Mouse (Mus musculus) kidney, postnatal 0 days (tissue): Measurements from ENCODE around the gene Fyttd1. TPM values are rescaled to one million over a fixed set of nuclear protein-coding genes. Genes with fewer than 3 reads are reported as not detected.
A peak's percentile ranks its signal among the peaks of the same experiment; 100 is the strongest.

Experiments used
- ATAC-seq: fragments of 200-750 bp; cut with Nextera tagmentation; replicated peaks from 2 replicates; pipeline ENCODE4 v1.8.0; 2017; ENCODE audit warnings: low read depth, moderate number of reproducible peaks, moderate TSS enrichment, moderate library complexity; ENCODE audit not compliant: low FRiP score
- DNase-seq: peaks from one replicate; pipeline ENCODE4 v3.0.0-alpha.2; 2016; ENCODE audit warnings: low spot score
- H3K27ac ChIP-seq: fragments of 300-500 bp; sonication (generic); 2 replicates; pipeline ENCODE4 v1.5.1; 2014; ENCODE audit warnings: mild to moderate bottlenecking
- H3K27me3 ChIP-seq: fragments of 300-500 bp; sonication (generic); 2 replicates; pipeline ENCODE4 v1.6.1; 2014; ENCODE audit warnings: low read length, mixed read lengths; ENCODE audit not compliant: insufficient read depth
- H3K36me3 ChIP-seq: fragments of 300-500 bp; sonication (generic); 2 replicates; pipeline ENCODE4 v1.6.1; 2014; ENCODE audit warnings: low read length, mixed read lengths; ENCODE audit not compliant: insufficient read depth
- H3K4me1 ChIP-seq: fragments of 300-500 bp; sonication (generic); replicated peaks from 2 replicates; pipeline ENCODE4 v1.6.1; 2014; ENCODE audit warnings: antibody characterized with exemption, low read length, mixed read lengths; ENCODE audit not compliant: insufficient read depth
- H3K4me2 ChIP-seq: fragments of 300-500 bp; sonication (generic); 2 replicates; pipeline ENCODE4 v1.6.1; 2014; ENCODE audit warnings: mild to moderate bottlenecking, low read length, moderate library complexity, mixed read lengths
- H3K4me3 ChIP-seq: fragments of 300-500 bp; sonication (generic); replicated peaks from 2 replicates; pipeline ENCODE4 v1.5.1; 2014; ENCODE audit warnings: low read depth, low read length
- H3K9ac ChIP-seq: fragments of 300-500 bp; sonication (generic); 2 replicates; pipeline ENCODE4 v1.6.1; 2014; ENCODE audit warnings: low read depth, low read length
- H3K9me3 ChIP-seq: fragments of 300-500 bp; sonication (generic); replicated peaks from 2 replicates; pipeline ENCODE4 v1.6.1; 2016; ENCODE audit warnings: low read length, inconsistent platforms, mixed read lengths
- CTCF ChIP-seq: IDR thresholded peaks from 2 replicates; pipeline ENCODE4 v1.5.1; 2016; ENCODE audit warnings: antibody characterized with exemption, low read depth, mild to moderate bottlenecking, moderate library complexity
- WGBS: fragments of 180-500 bp; shearing (Covaris S2); extraction: QIAGEN DNeasy Blood & Tissue Kit; methylation state at CpG from one replicate; pipeline ENCODE4 v1.1.7; 2014; 5-methylcytosine and 5-hydroxymethylcytosine counted together
- polyA plus RNA-seq: library from polyadenylated mRNA; unstranded; fragments of >200 nt; fragmentation: Nextera tagmentation; extraction: Ambion mirVana; gene quantifications from 2 replicates; pipeline ENCODE4 v1.2.1, GENCODE M21; 2015

Gene Fyttd1
- polyA plus RNA-seq: 113 and 115 TPM in 2 replicates

GRCm38 (mm10) chr16:32877343-32878156, at the start of gene Fyttd1, which contains the start of gene Rubcn:
Gene Fyttd1 (plus strand): TSS chr16:32877500.
Gene Rubcn (minus strand): TSS chr16:32877766.
- under 1% methylated on average over 74 of the region's 83 CpGs for WGBS
- peak; percentile 93 for ATAC-seq
- Histone ChIP-seq H3K4me3 (peak within 1 kb of the TSS; percentile 73), H3K9ac (peak within 1 kb of the TSS; percentile 78), H3K36me3 (no peaks in the 10 kb centered on the region), H3K27me3 (no peaks in the 10 kb centered on the region), H3K27ac (peak within 1 kb of the TSS; percentile 92), H3K4me2 (peak within 1 kb of the TSS; percentile 91), H3K4me1 (peaks cover 11% of the 10 kb centered on the region), H3K9me3 (no peaks in the 10 kb centered on the region)
- peak; percentile 97 for DNase-seq
- peak; percentile 54 for TF ChIP-seq CTCF

DNA sequence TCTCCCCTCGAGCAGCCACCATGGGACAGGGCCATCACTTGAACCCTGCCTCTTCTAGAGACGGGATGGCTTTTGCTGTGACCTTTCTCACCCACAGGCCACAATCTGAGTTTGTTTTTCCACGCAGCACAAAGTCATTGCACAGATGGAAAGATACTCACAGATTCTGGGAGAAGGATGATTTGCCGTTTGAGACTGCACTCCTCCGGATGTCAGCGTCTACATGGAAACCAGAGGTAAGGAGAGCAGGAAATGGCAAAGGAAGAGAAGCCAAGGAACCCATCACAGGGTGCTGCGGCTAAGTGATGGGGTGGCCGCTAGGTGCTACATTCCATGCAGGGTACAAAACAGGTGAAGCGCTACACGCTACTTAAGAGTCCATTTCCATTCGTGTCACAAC, 48.2 kb upstream of the Fyttd1 start:
- Histone ChIP-seq H3K4me2 (no peak overlapping the region), H3K9ac (no peak overlapping the region), H3K4me3 (no peak overlapping the region), H3K9me3 (no peaks in the 10 kb centered on the region), H3K36me3 (peaks cover 37% of the 10 kb centered on the region), H3K4me1 (no peaks in the 10 kb centered on the region), H3K27me3 (no peaks in the 10 kb centered on the region), H3K27ac (no peak overlapping the region)
- no peak for DNase-seq
- TF ChIP-seq CTCF: no peak
- 69% methylated on average over 11 of the region's 11 CpGs for WGBS
- no peak for ATAC-seq

DNA sequence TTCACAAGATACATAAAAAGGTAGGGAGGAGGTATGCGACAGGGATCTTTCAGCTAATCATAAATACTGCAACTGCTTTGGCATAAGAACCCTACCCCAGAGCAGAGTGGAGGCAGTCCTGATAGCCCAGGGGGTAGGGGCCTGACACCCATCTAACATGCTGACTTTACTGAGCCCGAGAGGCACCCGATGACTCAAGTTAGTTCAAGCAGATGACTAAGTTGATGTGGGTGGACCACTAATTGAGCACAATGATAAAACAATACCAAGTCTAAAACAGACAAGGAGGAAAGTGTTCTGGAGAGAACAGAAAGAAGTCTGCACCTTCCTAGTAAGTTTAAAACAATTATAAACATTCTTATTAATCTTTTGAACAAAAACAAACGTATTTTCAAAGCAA, 45.8 kb upstream of the Fyttd1 start:
- Histone ChIP-seq H3K36me3 (peaks cover 39% of the 10 kb centered on the region), H3K4me2 (no peak overlapping the region), H3K9ac (no peak overlapping the region), H3K27ac (no peak overlapping the region), H3K4me1 (no peaks in the 10 kb centered on the region), H3K4me3 (no peak overlapping the region), H3K27me3 (no peaks in the 10 kb centered on the region), H3K9me3 (no peaks in the 10 kb centered on the region)
- TF ChIP-seq CTCF: no peak
- ATAC-seq (no peak), DNase-seq (no peak)
- 83% methylated on average over 4 of the region's 4 CpGs for WGBS

DNA sequence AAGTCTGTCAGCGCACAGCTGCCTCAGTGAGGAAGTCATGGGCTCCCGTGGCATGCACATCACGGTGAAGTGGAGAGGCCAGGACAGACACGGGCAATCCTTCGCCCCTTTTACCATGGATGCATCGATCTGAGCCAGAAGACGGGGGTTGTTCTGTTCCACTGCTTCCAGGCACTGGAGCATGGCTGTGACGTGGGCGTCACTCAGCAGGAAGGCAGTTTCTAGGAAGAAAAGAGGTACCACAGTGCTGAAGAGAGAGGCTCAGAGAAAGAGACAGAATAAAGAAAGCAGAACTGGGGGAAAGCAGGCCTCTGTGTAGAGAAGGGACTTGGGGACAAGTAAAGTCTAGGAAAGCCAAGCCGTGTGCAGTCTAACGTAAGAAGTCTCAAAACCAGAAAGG, 30.2 kb upstream of the Fyttd1 start:
- no peak overlapping the region for H3K27ac ChIP-seq
- no peak for DNase-seq
- no peaks in the 10 kb centered on the region for H3K27me3 ChIP-seq
- 84% methylated on average over 11 of the region's 11 CpGs for WGBS
- peaks cover 41% of the 10 kb centered on the region for H3K36me3 ChIP-seq
- H3K4me3 ChIP-seq: no peak overlapping the region
- no peak overlapping the region for H3K4me2 ChIP-seq
- no peaks in the 10 kb centered on the region for H3K9me3 ChIP-seq
- TF ChIP-seq CTCF: no peak
- ATAC-seq: no peak
- H3K9ac ChIP-seq: no peak overlapping the region
- no peaks in the 10 kb centered on the region for H3K4me1 ChIP-seq

DNA sequence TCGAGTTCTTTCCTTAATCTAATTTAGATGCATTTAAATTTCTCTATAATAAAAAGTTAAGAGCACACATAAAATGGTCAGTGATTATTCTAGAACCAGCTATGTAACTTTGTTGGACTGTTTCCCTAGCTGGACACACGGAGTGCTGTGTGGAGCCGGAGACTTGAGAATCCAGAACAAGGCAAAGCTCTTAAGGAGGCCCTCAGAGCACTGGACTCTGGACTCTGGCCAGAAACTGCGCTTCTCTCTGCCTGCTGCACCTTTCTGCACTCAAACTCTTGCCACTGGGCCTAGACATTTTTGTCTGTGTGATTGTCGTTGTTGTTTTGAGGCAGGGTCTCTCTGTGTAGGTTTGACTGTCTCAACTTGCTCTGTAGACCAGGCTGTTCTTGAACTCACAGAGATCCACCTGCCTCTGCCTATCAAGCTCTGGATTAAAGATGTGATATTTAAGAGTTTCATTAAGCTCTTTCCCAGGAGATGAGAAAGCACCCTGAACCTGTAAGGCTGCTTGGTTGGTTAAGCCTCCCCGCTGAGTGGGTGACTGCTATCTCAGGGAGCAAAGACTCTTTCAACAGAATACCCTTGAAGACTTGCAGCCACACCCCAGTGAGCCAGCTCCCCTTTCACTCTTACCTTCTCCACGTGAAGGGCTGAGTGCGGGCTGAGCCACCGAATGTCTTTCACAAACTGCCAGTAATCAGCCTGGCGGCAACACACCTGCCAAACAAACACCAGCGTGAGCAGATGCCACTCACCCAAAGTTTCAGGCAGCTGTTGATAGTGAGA, 28.1 kb upstream of the Fyttd1 start:
- Histone ChIP-seq H3K9me3 (no peaks in the 10 kb centered on the region), H3K27me3 (no peaks in the 10 kb centered on the region), H3K36me3 (peaks cover 29% of the 10 kb centered on the region), H3K4me1 (no peaks in the 10 kb centered on the region), H3K4me3 (no peak overlapping the region), H3K4me2 (no peak overlapping the region), H3K27ac (no peak overlapping the region), H3K9ac (no peak overlapping the region)
- ATAC-seq (no peak), DNase-seq (no peak)
- TF ChIP-seq CTCF: no peak
- 93% methylated on average over 11 of the region's 11 CpGs for WGBS

DNA sequence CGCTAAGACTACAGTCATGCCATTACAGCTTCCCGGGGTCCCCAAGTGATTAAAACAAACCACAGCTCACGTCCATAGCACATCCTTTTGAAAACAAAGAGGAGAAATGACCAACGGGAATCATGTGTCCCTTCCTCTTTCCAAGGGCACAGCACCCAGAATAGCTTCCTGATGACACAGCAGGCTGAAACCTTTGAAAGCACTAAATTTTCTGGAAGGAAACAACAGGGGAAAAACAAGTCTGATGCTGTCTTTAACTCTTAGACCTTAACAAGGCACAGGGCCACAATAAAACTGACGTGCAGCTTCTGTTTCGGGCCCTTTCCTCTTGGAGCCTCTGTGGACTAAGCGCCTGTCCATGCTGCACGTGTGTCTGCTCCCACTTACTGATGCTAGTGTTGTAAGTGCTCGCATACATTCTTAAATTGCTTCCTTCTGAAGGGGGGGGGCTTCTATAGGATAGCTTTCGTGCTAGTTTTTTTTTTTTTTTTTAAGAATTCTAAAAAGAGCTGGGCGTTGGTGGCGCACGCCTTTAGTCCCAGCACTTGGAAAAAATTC, 23.7 kb upstream of the Fyttd1 start:
- no peak overlapping the region for H3K4me3 ChIP-seq
- H3K27me3 ChIP-seq: no peaks in the 10 kb centered on the region
- no peak for TF ChIP-seq CTCF
- no peak for ATAC-seq
- H3K27ac ChIP-seq: peak overlapping the region; percentile 47; the same call in 1 of the 2 replicates
- H3K36me3 ChIP-seq: 0 out of 2 replicates have a peak, but pooled peaks cover 11% of the 10 kb centered on the region
- no peaks in the 10 kb centered on the region for H3K4me1 ChIP-seq
- H3K9ac ChIP-seq: no peak overlapping the region
- peak; percentile 43 for DNase-seq
- no peaks in the 10 kb centered on the region for H3K9me3 ChIP-seq
- H3K4me2 ChIP-seq: no peak overlapping the region
- 67% methylated on average over 13 of the region's 13 CpGs for WGBS
